Mouse (Mus musculus): Measurements from ENCODE around the gene Med17.

DNA sequence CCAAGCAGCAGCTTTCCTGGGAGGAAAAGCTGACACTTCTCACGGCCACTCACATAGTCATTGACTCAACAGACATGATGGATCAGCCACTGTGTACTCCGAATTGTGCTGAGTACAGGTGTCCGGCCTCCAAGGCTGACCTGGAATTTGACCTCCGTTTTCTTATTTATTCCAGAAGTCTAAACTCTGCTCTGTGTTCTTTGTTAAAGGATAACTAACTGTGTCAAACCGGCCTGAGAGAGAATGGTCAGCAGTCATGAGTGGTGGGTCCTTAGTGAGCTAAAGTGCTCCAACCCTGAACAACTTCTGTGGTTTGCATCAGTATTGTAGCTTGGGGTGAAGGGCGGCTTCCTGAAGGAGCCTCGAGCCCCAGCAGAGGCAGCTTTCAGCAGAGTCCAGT, 27.5 kb downstream of the Med17 start:
- TF ChIP-seq CTCF (IDR thresholded peaks at IDR 0.05) (no peak), EP300 (IDR thresholded peaks at IDR 0.05) (no peak)
